Mouse (Mus musculus) granulocyte monocyte progenitor cell, adult 5-6 weeks (primary cell): Measurements from ENCODE around the gene Gm49369. TPM values are rescaled to one million over a fixed set of nuclear protein-coding genes. Genes with fewer than 3 reads are reported as not detected.

Experiments
- ATAC-seq: replicated peaks from 2 replicates; pipeline ENCODE4 v1.8.0; 2016; ENCODE audit warnings: mild to moderate bottlenecking, moderate TSS enrichment, inconsistent platforms; ENCODE audit not compliant: poor library complexity, severe bottlenecking
- total RNA-seq, 2 experiments: library from RNA; stranded (forward) in 1 of 2; stranded (reverse) in 1 of 2; fragments of 200-712, 200-1000 nt in 1 of 2; fragments of >200 nt in 1 of 2; fragmentation: Nextera tagmentation in 1 of 2; gene quantifications; 2 replicates each; pipeline ENCODE4 v1.2.3; 2014 to 2017

Gm49369 gene
- total RNA-seq, 2 experiments from 2014 or later: 63.2 TPM; not detected in 1

GRCm38 (mm10) chr7:142395472-142395871 lies 13.0 kb upstream of the Gm49369 start:
- no peak for ATAC-seq

- ATAC-seq: 0 out of 2 replicates have a peak, but pooled peaks have one; percentile 8
Measured at GRCm38 (mm10) chr7:142394261-142395190, 12.1 kb upstream of the Gm49369 start.

GRCm38 (mm10) chr7:142393191-142393590 lies 10.7 kb upstream of the Gm49369 start:
- ATAC-seq: peak; percentile 50

- ATAC-seq: no peak
Measured at GRCm38 (mm10) chr7:142391609-142392008, 9.1 kb upstream of the Gm49369 start.

- no peak for ATAC-seq
Measured at GRCm38 (mm10) chr7:142391108-142391507, 8.6 kb upstream of the Gm49369 start.

GRCm38 (mm10) chr7:142389961-142390650 lies 7.6 kb upstream of the Gm49369 start:
- peak; percentile 46 for ATAC-seq

GRCm38 (mm10) chr7:142388740-142389139 lies 6.3 kb upstream of the Gm49369 start:
- no peak for ATAC-seq

GRCm38 (mm10) chr7:142388198-142388597 lies 5.7 kb upstream of the Gm49369 start:
- ATAC-seq: no peak

GRCm38 (mm10) chr7:142387419-142388148 lies 5.1 kb upstream of the Gm49369 start, which contains the start of gene Ctsd:
Gene Ctsd, minus strand, starts transcription at chr7:142388038.
- ATAC-seq: peak; percentile 63

- ATAC-seq: no peak
Measured at GRCm38 (mm10) chr7:142386621-142387201, 4.2 kb upstream of the Gm49369 start.

GRCm38 (mm10) chr7:142385742-142386403 lies 3.4 kb upstream of the Gm49369 start:
- no peak for ATAC-seq

- no peak for ATAC-seq
Measured at GRCm38 (mm10) chr7:142384306-142384705, 1.8 kb upstream of the Gm49369 start.

GRCm38 (mm10) chr7:142381175-142381574 lies 1.3 kb downstream of the Gm49369 start:
- peak; percentile 35 for ATAC-seq

GRCm38 (mm10) chr7:142379186-142379585 lies 3.3 kb downstream of the Gm49369 start:
- no peak for ATAC-seq

- ATAC-seq: no peak
Measured at GRCm38 (mm10) chr7:142377233-142377925, 5.1 kb downstream of the Gm49369 start.

- ATAC-seq: no peak
Measured at GRCm38 (mm10) chr7:142376096-142376495, 6.4 kb downstream of the Gm49369 start.

GRCm38 (mm10) chr7:142375261-142375724 lies 7.2 kb downstream of the Gm49369 start:
- no peak for ATAC-seq

- ATAC-seq: no peak
Measured at GRCm38 (mm10) chr7:142374413-142375015, 8.0 kb downstream of the Gm49369 start.
